Mouse (Mus musculus) liver, postnatal 0 days (tissue): ENCODE results near the gene Pyroxd1. TPM values are rescaled to one million over a fixed set of nuclear protein-coding genes. Genes with fewer than 3 reads are reported as not detected.
A peak's percentile ranks its signal among the peaks of the same experiment; 100 is the strongest.
"Not testable (repeated sequence)": the region's sequence is repeated elsewhere in the genome, so short reads cannot be mapped to it uniquely, and the experiment has no call there.

Source experiments
- ATAC-seq: fragments of 200-750 bp; cut with Nextera tagmentation; 2 replicates; pipeline ENCODE4 v1.8.0; 2017; ENCODE audit warnings: mild to moderate bottlenecking, moderate library complexity
- DNase-seq: peaks from one replicate; pipeline ENCODE4 v3.0.0-alpha.2; 2016
- H3K27ac ChIP-seq: fragments of 300-500 bp; sonication (generic); 2 replicates; pipeline ENCODE4 v1.5.1; 2014; ENCODE audit warnings: antibody characterized with exemption, moderate library complexity, mild to moderate bottlenecking, low read depth
- H3K27me3 ChIP-seq: fragments of 300-500 bp; sonication (generic); 2 replicates; pipeline ENCODE4 v1.6.1; 2014; ENCODE audit warnings: low read length, control low read depth, mixed read lengths; ENCODE audit not compliant: insufficient read depth
- H3K36me3 ChIP-seq: fragments of 300-500 bp; sonication (generic); replicated peaks from 2 replicates; pipeline ENCODE4 v1.6.1; 2014; ENCODE audit warnings: mild to moderate bottlenecking, control low read depth, low read length, moderate library complexity, mixed read lengths; ENCODE audit not compliant: insufficient read depth
- H3K4me1 ChIP-seq: fragments of 300-500 bp; sonication (generic); 2 replicates; pipeline ENCODE4 v1.6.1; 2014; ENCODE audit warnings: antibody characterized with exemption, mild to moderate bottlenecking, control low read depth; ENCODE audit not compliant: insufficient read depth
- H3K4me2 ChIP-seq: fragments of 300-500 bp; sonication (generic); 2 replicates; pipeline ENCODE4 v1.6.1; 2014; ENCODE audit warnings: low read depth, mild to moderate bottlenecking, low read length, moderate library complexity, mixed read lengths
- H3K4me3 ChIP-seq: fragments of 300-500 bp; sonication (generic); 2 replicates; pipeline ENCODE4 v1.5.1; 2014; ENCODE audit warnings: low read depth, low read length
- H3K9ac ChIP-seq: fragments of 300-500 bp; sonication (generic); replicated peaks from 2 replicates; pipeline ENCODE4 v1.6.1; 2014; ENCODE audit warnings: mild to moderate bottlenecking, moderate library complexity
- H3K9me3 ChIP-seq: fragments of 300-500 bp; sonication (generic); 2 replicates; pipeline ENCODE4 v1.6.1; 2016; ENCODE audit warnings: mild to moderate bottlenecking, control low read depth, low read length, mixed read lengths
- CTCF ChIP-seq: sonication (generic); IDR thresholded peaks from 2 replicates; pipeline ENCODE4 v1.5.1; 2016; ENCODE audit warnings: antibody characterized with exemption, low read depth
- EP300 ChIP-seq: IDR thresholded peaks from 2 replicates; pipeline ENCODE4 v1.6.1; 2016; ENCODE audit warnings: antibody characterized with exemption, low read depth, mild to moderate bottlenecking
- WGBS: fragments of 180-500 bp; shearing (Covaris S2); extraction: QIAGEN DNeasy Blood & Tissue Kit; methylation state at CpG from one replicate; pipeline ENCODE4 v1.1.7; 2014; ENCODE audit not compliant: insufficient replicate concordance; 5-methylcytosine and 5-hydroxymethylcytosine counted together
- polyA plus RNA-seq: library from polyadenylated mRNA; unstranded; fragments of >200 nt; fragmentation: Nextera tagmentation; extraction: Ambion mirVana; gene quantifications from 2 replicates; pipeline ENCODE4 v1.2.1, GENCODE M21; 2015

Pyroxd1 gene
- polyA plus RNA-seq, 1 experiment from 2014 or later = 11.7 TPM

DNA sequence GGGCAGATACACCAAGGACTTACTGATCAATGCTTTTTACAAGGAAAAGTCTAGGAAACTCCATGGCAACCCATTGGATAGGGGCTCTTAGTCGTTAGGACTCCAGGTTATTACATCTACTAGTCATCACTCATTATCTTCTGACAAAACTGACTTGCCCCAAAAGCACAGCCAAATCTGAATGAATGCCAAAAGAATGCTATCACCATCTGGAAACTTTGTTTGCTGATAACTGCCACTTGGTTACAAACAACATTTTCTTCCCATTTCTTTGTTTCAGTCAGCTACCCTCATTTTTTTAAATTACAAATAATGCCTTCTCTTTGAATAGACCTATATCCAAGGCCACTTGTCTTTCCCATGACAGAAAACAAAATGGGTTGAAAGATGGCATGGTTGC lies 16.3 kb upstream of the Pyroxd1 start:
- Histone ChIP-seq H3K9ac (no peak overlapping the region), H3K4me1 (no peaks in the 10 kb centered on the region)
- 65% methylated on average over 1 of the region's 1 CpGs for WGBS

DNA sequence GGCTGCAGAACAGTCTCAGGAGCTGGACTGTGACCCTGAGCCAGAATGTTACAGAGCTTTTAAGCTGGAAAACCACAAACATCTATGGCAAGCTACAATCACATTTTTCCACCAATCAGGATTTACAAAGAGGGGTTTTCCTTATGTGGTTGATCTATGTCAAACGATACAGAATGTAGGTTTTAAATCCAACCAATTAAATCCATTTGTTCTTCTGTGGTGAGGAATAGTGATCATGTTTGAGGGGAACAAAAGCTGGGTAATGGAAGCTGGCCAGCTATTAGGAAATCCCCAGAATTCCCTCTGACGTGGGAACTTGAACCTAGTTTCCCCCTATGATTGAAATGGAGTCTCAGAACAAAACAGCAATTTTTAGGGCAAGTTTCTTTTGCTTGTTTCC lies 6.5 kb upstream of the Pyroxd1 start:
- WGBS = 56% methylated on average over 2 of the region's 2 CpGs
- TF ChIP-seq CTCF (no peak), EP300 (no peak)
- no peak overlapping the region for H3K9ac ChIP-seq
- H3K27me3 ChIP-seq = no peaks in the 10 kb centered on the region
- no peak overlapping the region for H3K27ac ChIP-seq
- H3K9me3 ChIP-seq = no peaks in the 10 kb centered on the region
- DNase-seq (no peak), ATAC-seq (no peak)
- H3K4me3 ChIP-seq = no peak overlapping the region
- no peaks in the 10 kb centered on the region for H3K4me1 ChIP-seq
- no peak overlapping the region for H3K4me2 ChIP-seq
- no peaks in the 10 kb centered on the region for H3K36me3 ChIP-seq

More for the DNA sequence above, 16.3 kb upstream of the Pyroxd1 start:
- Histone ChIP-seq H3K4me3 (no peak overlapping the region), H3K4me2 (no peak overlapping the region), H3K27me3 (no peaks in the 10 kb centered on the region), H3K36me3 (no peaks in the 10 kb centered on the region), H3K27ac (no peak overlapping the region), H3K9me3 (no peaks in the 10 kb centered on the region)
- DNase-seq = no peak
- no peak for TF ChIP-seq EP300
- no peak for TF ChIP-seq CTCF
- no peak for ATAC-seq

DNA sequence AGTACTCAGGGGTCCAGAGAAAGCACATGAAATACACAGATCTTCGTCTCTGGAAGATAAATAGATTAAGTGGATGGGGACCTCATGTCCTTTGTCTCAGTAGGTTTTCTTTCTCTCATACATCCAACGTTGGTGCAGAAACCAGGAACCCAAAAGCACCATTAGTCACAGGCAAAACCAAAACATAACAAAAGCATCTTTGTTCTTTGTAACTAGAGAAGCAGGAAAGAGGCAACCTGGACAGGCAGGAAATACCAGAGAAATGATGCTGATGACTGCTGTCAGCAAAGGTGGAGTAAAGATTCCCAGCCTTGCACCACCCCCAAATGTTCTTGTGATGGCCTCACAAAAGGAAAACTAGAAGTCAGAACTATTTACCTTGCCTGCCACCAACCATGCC lies 5.9 kb upstream of the Pyroxd1 start:
- DNase-seq (no peak), ATAC-seq (no peak)
- 33% methylated on average over 2 of the region's 2 CpGs for WGBS
- Histone ChIP-seq H3K27ac (no peak overlapping the region), H3K4me3 (no peak overlapping the region), H3K4me1 (no peaks in the 10 kb centered on the region), H3K36me3 (no peaks in the 10 kb centered on the region), H3K9ac (no peak overlapping the region), H3K9me3 (no peaks in the 10 kb centered on the region), H3K27me3 (no peaks in the 10 kb centered on the region), H3K4me2 (no peak overlapping the region)
- TF ChIP-seq EP300 (no peak), CTCF (no peak)

DNA sequence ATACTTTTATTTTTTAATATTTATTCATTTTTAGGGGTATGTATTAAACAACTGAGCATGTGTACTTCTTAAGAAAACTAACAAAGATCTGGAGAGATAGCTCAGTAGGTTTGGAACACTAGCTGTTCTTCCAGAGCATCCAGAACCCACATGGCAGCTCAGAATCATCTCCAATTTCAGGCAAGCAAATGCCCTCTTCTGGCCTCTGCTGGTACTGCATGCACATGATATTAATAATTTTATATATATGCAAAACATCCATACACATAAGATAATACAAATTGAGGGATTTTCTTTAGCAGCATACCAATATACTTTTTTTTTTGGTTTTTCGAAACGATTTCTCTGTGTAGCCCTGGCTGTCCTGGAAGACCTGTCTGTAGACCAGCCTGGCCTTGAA lies 1.9 kb upstream of the Pyroxd1 start:
- no peak overlapping the region for H3K9ac ChIP-seq
- ATAC-seq = no peak
- 60% methylated on average over 2 of the region's 2 CpGs for WGBS
- peaks cover 17% of the 10 kb centered on the region for H3K4me1 ChIP-seq
- H3K36me3 ChIP-seq = no peaks in the 10 kb centered on the region
- TF ChIP-seq CTCF (peak; percentile 80), EP300 (no peak)
- H3K9me3 ChIP-seq = no peaks in the 10 kb centered on the region
- H3K27me3 ChIP-seq = no peaks in the 10 kb centered on the region
- no peak overlapping the region for H3K4me2 ChIP-seq
- peak; percentile 59 for DNase-seq
- H3K27ac ChIP-seq = no peak overlapping the region
- no peak overlapping the region for H3K4me3 ChIP-seq

DNA sequence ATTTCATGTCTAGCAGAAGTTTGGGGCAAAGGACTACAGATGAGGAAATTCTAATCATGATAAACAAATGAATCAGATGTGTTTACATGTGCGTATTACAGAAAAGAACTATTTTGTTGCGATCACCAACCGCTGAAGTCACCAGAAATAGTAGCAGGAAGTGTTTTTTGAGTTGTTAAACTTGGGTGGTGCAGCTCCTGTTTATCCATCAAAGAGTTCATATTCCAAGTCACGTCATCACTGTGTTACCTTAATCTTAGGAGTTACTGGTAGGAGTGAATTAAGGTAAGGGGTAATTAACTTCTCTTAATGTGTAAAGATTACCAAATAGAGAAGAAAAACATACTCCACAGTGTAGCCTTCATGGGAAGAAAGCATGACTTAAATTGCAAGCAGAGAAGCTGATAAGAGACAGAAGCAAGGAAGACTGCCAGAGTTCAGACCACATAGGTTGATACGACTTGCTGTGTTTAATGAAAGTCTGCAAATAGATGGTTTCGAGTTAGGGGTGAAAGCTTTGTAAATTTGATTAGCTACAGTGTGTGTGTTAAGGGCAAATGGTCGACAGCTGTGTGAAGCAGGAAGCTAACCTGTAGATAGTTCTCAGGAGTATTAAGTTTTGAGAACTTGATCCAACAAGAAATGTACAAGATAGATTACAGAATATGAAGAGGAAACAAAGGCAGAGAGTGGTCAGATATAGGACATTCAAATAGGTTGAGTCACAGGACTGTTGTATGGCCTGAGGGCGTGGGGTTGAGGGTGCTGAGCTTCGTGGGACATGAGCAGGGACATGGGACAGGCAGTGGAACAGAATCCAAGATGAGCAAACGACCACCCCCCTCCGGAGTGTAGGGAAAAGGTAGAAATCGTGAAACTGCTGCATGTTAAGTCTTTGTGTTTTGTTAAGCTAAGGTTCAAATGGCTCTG lies 992 bp downstream of the Pyroxd1 start:
- Histone ChIP-seq H3K4me1 (peaks cover 17% of the 10 kb centered on the region), H3K4me3 (peak overlapping the region; percentile 88), H3K27me3 (no peaks in the 10 kb centered on the region), H3K9ac (peak overlapping the region; percentile 74), H3K27ac (peak overlapping the region; percentile 90), H3K36me3 (peaks cover 11% of the 10 kb centered on the region; the same call in 1 of the 2 replicates), H3K9me3 (no peaks in the 10 kb centered on the region), H3K4me2 (peak overlapping the region; percentile 64)
- 35% methylated on average over 12 of the region's 12 CpGs for WGBS
- no peak for DNase-seq
- TF ChIP-seq EP300 (no peak), CTCF (no peak)
- ATAC-seq = no peak; the same call in 1 of the 2 replicates

DNA sequence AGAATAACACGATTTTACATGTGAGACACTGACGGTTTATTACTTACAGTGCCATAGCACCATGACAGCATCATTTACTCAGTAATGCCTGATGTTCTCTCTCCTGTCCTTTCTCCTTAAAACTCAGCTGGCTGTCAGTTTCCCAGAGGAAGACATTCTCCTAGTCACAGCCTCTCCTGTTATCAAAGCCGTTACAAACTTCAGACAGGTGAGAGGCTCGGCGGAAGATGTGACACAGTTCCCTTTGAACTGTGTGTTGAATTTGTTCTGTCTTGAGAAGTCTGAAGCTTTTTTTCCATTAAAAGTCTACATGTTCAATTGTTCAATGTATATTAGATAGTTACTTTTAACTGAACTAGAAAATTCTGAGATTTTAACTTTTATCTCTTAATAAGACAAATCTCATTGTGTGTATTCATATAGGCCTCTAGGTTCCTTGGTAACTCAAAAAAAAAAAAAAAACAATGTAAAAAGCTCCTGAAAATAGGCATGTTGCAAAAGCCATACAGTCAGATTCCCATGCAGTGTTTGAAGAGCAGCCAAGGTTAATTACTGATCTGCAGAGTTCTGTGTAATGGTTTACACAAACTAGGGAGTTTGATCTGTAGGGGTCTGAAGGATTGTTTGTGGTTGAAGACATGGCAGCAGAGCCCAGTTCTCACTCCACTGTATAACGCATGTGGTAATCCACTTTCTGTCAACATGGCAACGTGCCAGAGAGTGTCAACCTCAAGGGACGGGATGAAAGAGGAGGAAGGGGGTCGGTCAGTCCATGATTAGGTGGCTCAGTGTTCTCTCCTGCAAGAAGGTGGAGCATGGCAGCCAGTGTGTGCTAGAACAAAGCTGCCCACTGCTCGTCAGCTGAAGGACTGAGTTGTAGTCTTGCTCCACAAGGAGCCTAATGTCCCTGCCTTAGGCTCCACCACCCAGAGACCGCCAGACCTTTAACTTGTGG lies 2.3 kb downstream of the Pyroxd1 start:
- peaks cover 18% of the 10 kb centered on the region for H3K36me3 ChIP-seq
- H3K27me3 ChIP-seq = no peaks in the 10 kb centered on the region
- no peaks in the 10 kb centered on the region for H3K9me3 ChIP-seq
- peak overlapping the region; percentile 64 for H3K4me2 ChIP-seq
- DNase-seq (peak; percentile 68), ATAC-seq (peak; percentile 43)
- H3K4me1 ChIP-seq = peaks cover 17% of the 10 kb centered on the region
- no peak overlapping the region for H3K9ac ChIP-seq
- H3K27ac ChIP-seq = peak overlapping the region; percentile 55
- no peak for TF ChIP-seq EP300
- no peak for TF ChIP-seq CTCF
- WGBS = 66% methylated on average over 11 of the region's 11 CpGs
- no peak overlapping the region for H3K4me3 ChIP-seq

DNA sequence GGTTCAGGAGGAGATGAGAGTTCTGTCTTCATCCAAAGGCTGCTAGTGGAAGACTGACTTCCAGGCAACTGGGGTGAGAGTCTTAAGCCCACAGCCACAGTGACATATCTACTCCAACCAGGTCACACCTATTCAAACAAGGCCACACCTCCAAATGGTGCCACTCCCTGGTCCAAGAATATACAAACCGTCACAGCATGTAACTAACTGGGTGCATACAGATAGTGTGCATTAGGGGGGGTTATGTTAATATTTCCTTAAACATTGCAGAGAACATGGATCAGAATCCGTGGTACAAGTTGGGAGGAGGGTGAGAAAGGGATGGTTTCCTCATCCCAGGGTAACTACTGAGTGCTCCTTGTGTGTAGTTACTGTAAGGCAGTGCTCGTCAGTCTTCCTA lies 6.6 kb downstream of the Pyroxd1 start:
- not testable (repeated sequence) for H3K4me3 ChIP-seq, H3K9me3 ChIP-seq, DNase-seq, H3K9ac ChIP-seq, H3K4me2 ChIP-seq, ATAC-seq, H3K4me1 ChIP-seq, H3K27me3 ChIP-seq, H3K27ac ChIP-seq
- H3K36me3 ChIP-seq = peaks cover 44% of the 10 kb centered on the region
- WGBS = 83% methylated on average over 3 of the region's 3 CpGs
